Mouse (Mus musculus) ES-Bruce4 (cell line): ENCODE results near the gene Rptor.

ENCODE experiments used
- CTCF ChIP-seq: IDR thresholded peaks from one replicate; pipeline ENCODE4 v1.8.1; 2011; ENCODE audit warnings: low read depth, low read length
- POLR2A ChIP-seq: IDR thresholded peaks from one replicate; pipeline ENCODE4 v1.8.1; 2011; ENCODE audit warnings: low read length; ENCODE audit not compliant: insufficient read depth

- no peak for TF ChIP-seq CTCF
- TF ChIP-seq POLR2A: no peak
Measured at GRCm38 (mm10) chr11:119770985-119771384, 168.3 kb downstream of the Rptor start.
